Mouse (Mus musculus): Measurements from ENCODE around the gene Klf16. TPM values are rescaled to one million over a fixed set of nuclear protein-coding genes. Genes with fewer than 3 reads are reported as not detected.

Klf16 gene
- 6.8 and 7.9 TPM in 2 replicates for polyA plus RNA-seq (2015; fragmentation: Nextera tagmentation; extraction: Ambion mirVana)

DNA sequence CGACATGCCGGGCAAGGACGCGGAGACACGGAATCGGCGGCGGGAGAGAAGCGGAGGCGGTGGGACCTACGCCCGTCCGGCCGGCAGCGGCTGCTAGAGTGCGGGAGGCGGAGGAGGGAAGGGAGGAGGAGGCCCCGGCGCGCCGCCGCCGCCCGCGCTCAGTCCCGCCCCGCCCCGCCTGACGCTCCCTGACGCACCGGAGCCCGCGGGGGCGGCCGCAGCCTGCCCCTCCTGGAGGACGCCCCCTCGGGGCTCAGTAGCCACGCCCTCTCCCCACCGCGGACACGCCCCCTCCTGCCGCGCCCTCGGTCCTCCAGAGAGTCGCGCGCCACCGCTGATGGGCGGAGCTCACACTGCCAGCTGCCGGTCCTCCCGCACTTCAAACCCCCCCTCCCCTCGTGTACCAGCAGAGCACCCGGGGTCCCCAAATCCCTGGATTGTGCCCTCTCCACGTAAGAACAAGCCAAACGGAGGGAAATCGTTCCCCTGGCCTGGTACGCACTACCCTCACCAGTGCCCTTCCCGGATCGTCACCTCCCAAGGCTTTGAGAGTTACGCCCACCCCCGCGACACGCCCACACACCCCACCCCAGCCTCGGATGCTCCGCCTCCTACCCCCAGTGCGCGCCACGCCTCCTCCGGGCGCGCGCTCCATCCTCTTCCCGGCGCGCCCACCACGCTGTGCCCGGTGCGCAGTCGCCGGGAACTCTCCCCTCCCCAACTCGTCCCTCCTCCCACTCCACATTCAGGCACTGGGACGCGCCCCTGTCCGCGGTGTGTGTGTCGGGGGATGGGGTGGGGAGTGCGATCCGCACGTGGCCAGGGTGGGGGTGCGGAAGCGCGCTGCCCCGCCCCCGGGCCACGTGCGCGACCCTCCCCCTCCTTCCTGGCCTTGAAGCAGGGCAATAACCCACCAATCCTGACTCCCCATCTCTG is at the start of gene Klf16:
Klf16 (minus strand) TSS at position 127 of the 936 bp plus-strand sequence.

DNA sequence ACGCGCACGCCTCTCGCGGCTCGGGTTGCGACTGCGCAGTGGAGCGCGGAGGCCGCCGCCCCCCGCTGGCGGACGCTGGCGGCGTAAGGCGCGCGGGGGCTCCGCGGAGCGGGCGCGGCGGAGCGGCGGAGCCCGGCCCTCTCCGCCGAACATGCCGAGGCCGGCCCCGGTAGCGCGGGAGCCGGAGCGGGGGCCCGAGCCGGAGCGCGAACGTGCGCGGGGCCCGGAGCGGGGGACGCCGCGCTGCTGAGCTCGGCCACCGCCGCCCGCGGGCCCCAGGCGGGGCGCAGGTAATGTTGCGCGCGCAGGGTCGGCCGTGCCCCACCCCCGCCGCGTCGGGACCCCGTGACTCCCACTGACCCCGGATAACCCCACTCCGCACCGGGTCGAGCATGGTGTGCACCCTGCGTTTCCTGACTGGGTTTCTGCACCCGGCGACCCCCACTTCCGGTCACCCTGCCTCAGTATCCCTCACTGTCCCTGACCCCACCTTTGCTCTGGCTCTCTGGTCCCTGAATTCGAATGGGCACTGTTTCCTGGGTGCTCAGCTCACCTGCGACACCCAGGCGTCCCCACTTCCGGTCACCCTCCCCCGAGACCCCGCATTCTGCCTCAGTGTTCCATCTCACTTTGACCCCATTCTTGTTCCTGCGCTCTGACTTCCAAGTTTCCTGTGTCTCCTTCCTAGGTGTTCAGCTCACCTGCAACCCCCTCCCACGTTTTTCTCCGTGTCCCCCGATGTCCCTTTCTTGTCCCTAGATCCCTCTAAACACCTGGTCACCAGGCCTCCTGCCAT is 45.7 kb upstream of the Klf16 start, which contains the start of gene Csnk1g2:
Csnk1g2 (plus strand) TSS at position 178 of the 796 bp plus-strand sequence.

DNA sequence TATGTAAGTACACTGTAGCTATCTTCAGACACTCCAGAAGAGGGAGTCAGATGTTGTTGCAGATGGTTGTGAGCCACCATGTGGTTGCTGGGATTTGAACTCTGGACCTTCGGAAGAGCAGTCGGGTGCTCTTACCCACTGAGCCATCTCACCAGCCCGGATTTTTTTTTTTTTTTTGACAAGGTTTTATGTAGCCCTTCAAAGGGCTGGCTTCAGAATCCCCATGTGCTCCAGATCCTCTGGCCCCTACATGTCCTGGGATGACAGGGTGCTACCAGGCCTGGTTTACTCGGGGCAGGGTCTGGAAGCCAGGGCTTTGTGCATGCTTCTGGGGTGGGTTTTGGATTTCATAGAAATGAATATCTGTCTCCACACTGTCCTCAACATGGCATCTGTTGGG is 28.6 kb upstream of the Klf16 start, which contains the start of gene Gm49322:
Gm49322 (plus strand) TSS at position 301 of the 400 bp plus-strand sequence.

DNA sequence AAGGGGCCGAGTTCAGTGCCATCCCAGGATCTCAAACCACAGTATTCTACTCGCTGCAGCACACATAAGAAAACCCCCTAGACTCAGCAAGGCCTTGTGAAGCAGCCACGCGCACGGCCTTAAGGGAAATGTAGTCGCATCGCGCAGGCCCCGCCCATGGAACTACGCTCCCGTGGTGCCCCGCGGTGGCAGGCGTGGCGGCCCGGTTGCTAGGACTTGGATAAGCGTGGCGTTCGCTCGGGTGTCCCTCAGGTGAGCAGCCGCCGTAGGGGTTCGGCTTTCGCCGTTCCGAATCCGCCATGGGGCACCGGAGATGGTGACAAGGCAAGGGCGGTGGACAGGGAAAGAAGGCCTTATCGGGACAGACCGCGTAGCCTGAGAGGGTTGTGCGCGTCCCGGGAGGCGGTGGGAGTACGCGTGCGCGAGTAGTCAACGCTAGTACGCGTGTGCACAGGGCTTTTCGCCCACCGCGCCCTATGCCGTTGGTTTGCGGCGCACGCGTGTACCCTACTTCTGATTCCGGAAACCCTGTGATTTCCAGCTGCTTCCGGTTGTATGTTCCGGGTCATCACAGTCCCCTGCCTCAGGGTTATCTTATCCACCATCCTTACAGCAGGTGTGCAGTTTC is 25.7 kb upstream of the Klf16 start, which contains the start of the genes Scamp4 and Adat3:
Scamp4 (plus strand) TSS at position 175 of the 628 bp plus-strand sequence.
Adat3 (plus strand) TSS at position 183 of the 628 bp plus-strand sequence.

DNA sequence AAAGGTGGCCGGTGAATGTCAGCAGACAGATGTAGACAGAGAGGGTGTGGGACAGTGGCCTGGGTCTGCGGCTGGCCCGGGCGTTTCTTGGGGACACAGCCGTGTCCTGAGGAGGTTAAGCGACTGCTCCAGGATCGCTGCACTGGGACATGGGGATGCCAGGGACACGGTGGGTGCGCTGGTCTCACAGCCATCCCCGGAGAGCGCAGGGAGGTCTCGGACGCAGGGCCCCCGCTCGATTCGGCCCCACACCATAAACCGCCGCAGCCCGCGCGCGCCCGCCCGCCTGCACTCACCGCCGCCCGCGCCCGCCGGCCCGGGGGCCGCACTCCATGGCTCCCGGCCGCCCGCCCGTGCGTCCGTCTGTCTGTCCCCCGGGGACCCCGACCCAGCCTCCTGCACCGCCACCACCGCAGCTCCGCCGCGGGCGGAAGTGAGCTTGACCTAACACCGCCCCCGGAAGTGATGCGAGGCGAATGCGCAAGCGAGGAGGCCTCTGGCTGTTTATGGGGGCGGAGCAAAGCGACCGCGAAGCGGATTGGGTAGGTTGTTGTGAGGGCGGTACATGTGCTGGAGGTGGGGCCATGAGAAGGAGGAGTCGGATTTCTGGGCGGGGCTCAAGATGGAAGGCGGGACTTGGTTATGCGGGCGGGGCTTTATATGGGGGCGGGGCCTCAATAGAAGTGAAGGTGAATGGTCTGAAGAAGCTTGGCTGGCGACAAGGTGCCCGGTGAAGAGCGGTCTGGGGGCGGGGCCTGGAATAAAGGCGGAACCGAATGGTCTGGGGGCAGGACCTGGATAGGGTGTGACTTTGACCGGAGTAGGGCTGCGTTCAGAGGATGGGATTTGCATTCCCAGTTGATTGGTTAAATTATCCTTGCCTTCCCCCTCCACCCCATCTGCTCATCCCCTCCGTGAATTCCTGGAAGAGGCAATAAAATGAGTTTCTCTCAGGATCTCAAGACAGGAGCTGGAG is 13.0 kb upstream of the Klf16 start, which contains the start of gene Abhd17a:
Abhd17a (minus strand) TSS at position 463 of the 976 bp plus-strand sequence.

DNA sequence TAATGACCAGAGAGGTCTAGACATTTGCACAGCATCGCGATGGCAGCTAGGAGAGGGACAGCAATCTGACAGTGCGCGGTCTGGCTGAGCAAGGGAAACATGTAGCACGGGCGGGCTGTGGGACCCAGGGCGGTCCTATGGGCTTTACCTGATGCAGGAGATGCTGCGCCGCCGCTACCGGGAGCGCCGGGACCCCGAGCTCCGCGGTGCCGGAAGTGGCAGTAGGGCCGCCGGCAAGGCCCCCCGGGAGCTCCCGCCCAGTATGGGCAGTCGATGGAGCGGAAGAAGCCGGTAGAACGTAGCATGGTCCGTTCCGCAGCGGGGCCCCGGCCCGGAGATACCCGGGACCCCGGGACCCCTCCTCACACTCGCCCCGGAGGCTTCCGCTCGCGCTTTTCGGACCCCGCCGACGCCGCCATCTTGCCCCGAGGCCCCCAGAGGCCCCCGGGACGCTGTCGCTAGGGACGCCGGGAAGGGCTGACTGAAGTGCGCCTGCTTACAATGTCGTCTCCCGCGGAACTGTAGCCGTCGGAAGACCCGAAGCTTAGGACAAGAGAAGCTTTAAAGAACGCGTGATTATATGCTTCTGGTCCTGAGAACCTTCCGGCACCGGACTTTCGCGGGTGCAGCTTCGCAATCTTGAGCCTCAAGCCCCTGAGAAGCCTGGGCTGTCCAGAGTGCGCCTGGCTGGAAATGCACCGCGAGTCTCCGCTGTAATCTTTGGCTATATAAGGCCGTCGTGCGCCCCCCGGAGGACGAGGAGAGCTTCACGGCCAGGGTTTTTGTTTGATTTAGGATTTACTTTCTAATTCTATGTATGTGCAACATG is 15.8 kb downstream of the Klf16 start, which contains the start of gene Rexo1:
Rexo1 (minus strand) TSS at position 445 of the 829 bp plus-strand sequence.

DNA sequence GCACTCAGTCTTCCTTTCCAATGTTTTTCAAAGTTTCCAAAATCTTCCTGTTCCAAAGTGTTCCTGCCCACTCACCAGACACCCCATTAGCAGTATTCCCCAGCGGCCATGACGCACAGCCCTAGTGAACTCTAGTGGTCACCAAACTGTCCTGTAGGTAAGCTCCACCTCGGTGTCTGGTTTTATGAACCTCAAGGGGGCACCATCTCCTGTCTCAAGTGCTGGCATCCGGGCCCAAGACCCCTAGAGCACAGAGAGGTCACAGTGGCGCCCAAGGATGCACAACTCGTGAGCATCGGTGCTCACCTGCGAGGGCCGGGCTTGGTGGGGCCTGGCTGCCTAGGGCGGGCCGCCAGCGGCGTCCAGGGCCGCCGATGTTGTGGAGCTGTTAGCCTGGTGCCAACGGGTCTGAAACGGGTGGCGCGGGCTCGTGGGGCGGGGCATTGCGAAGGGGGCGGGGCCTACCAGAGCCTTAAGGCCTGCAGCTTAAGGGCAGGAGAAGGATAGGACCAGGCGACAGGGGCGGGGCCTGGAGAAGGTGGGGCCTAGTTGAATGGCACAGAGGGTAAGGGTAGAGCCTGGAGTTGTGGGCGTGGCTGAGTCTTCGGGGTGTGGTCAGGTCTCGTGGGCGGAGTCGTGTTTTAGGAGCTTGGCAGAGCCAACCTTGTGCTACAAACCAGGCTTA is 38.3 kb downstream of the Klf16 start, which contains the start of gene Atp8b3:
Atp8b3 (minus strand) TSS at position 415 of the 685 bp plus-strand sequence.

Small RNA genes within 50 kb of the gene (microRNA-seq; reads per million reads assigned to microRNA genes)
- gene Mir6912: not detected

Other genes with a start within 250 kb of the Klf16 start
- 11.0 and 13.5 TPM in 2 replicates for gene Pcsk4, start 247.8 kb downstream of the Klf16 start, polyA plus RNA-seq (2015; fragmentation: Nextera tagmentation; extraction: Ambion mirVana)
- gene Reep6, start 247.4 kb downstream of the Klf16 start, polyA plus RNA-seq (2015; fragmentation: Nextera tagmentation; extraction: Ambion mirVana): 5.6 and 5.7 TPM in 2 replicates
- gene Adamtsl5, start 228.9 kb downstream of the Klf16 start, polyA plus RNA-seq (2015; fragmentation: Nextera tagmentation; extraction: Ambion mirVana): 3.5 and 4.6 TPM in 2 replicates
- 8.5 and 8.6 TPM in 2 replicates for gene Plk5, start 220.9 kb downstream of the Klf16 start, polyA plus RNA-seq (2015; fragmentation: Nextera tagmentation; extraction: Ambion mirVana)
- 13.1 and 15.0 TPM in 2 replicates for gene Mex3d, start 189.7 kb downstream of the Klf16 start, polyA plus RNA-seq (2015; fragmentation: Nextera tagmentation; extraction: Ambion mirVana)
- 161 and 183 TPM in 2 replicates for gene Mbd3, start 177.8 kb downstream of the Klf16 start, polyA plus RNA-seq (2015; fragmentation: Nextera tagmentation; extraction: Ambion mirVana)
- gene Uqcr11, start 170.5 kb downstream of the Klf16 start, polyA plus RNA-seq (2015; fragmentation: Nextera tagmentation; extraction: Ambion mirVana): 1,108 and 1,127 TPM in 2 replicates
- 28.8 and 32.2 TPM in 2 replicates for gene Tcf3, start 143.7 kb downstream of the Klf16 start, polyA plus RNA-seq (2015; fragmentation: Nextera tagmentation; extraction: Ambion mirVana)
- gene Onecut3, start 82.5 kb downstream of the Klf16 start, polyA plus RNA-seq (2015; fragmentation: Nextera tagmentation; extraction: Ambion mirVana): 0.34 and 0.56 TPM in 2 replicates
- 0.65 and 1.3 TPM in 2 replicates for gene Atp8b3, start 38.2 kb downstream of the Klf16 start, polyA plus RNA-seq (2015; fragmentation: Nextera tagmentation; extraction: Ambion mirVana)
- 23.8 and 28.1 TPM in 2 replicates for gene Rexo1, start 15.8 kb downstream of the Klf16 start, polyA plus RNA-seq (2015; fragmentation: Nextera tagmentation; extraction: Ambion mirVana)
- gene Abhd17a, start 13.0 kb upstream of the Klf16 start, polyA plus RNA-seq (2015; fragmentation: Nextera tagmentation; extraction: Ambion mirVana): 231 and 233 TPM in 2 replicates
- gene Scamp4, start 25.6 kb upstream of the Klf16 start, polyA plus RNA-seq (2015; fragmentation: Nextera tagmentation; extraction: Ambion mirVana): 73.3 and 73.4 TPM in 2 replicates
- gene Adat3, start 25.6 kb upstream of the Klf16 start, polyA plus RNA-seq (2015; fragmentation: Nextera tagmentation; extraction: Ambion mirVana): 3.3 and 5.1 TPM in 2 replicates
- gene Gm49322, start 28.7 kb upstream of the Klf16 start, polyA plus RNA-seq (2015; fragmentation: Nextera tagmentation; extraction: Ambion mirVana): 1.1 and 1.5 TPM in 2 replicates
- gene Csnk1g2, start 45.5 kb upstream of the Klf16 start, polyA plus RNA-seq (2015; fragmentation: Nextera tagmentation; extraction: Ambion mirVana): 97.4 and 99.0 TPM in 2 replicates
- gene Btbd2, start 79.8 kb upstream of the Klf16 start, polyA plus RNA-seq (2015; fragmentation: Nextera tagmentation; extraction: Ambion mirVana): 115 and 116 TPM in 2 replicates
- 39.0 and 43.5 TPM in 2 replicates for gene Mknk2, start 100.8 kb upstream of the Klf16 start, polyA plus RNA-seq (2015; fragmentation: Nextera tagmentation; extraction: Ambion mirVana)
- 38.3 and 41.4 TPM in 2 replicates for gene Mob3a, start 124.7 kb upstream of the Klf16 start, polyA plus RNA-seq (2015; fragmentation: Nextera tagmentation; extraction: Ambion mirVana)
- 42.0 and 58.3 TPM in 2 replicates for gene Izumo4, start 124.9 kb upstream of the Klf16 start, polyA plus RNA-seq (2015; fragmentation: Nextera tagmentation; extraction: Ambion mirVana)
- gene Ap3d1, start 164.9 kb upstream of the Klf16 start, polyA plus RNA-seq (2015; fragmentation: Nextera tagmentation; extraction: Ambion mirVana): 107 and 110 TPM in 2 replicates
- 11.0 and 15.3 TPM in 2 replicates for gene Dot1l, start 177.9 kb upstream of the Klf16 start, polyA plus RNA-seq (2015; fragmentation: Nextera tagmentation; extraction: Ambion mirVana)
- 44.2 and 49.1 TPM in 2 replicates for gene Sf3a2, start 220.9 kb upstream of the Klf16 start, polyA plus RNA-seq (2015; fragmentation: Nextera tagmentation; extraction: Ambion mirVana)
- gene Plekhj1, start 221.3 kb upstream of the Klf16 start, polyA plus RNA-seq (2015; fragmentation: Nextera tagmentation; extraction: Ambion mirVana): 108 and 123 TPM in 2 replicates
- 0.21 and 0.27 TPM in 2 replicates for gene Amh, start 227.9 kb upstream of the Klf16 start, polyA plus RNA-seq (2015; fragmentation: Nextera tagmentation; extraction: Ambion mirVana)
- 2.4 and 2.7 TPM in 2 replicates for gene Jsrp1, start 236.2 kb upstream of the Klf16 start, polyA plus RNA-seq (2015; fragmentation: Nextera tagmentation; extraction: Ambion mirVana)
- gene Oaz1, start 249.3 kb upstream of the Klf16 start, polyA plus RNA-seq (2015; fragmentation: Nextera tagmentation; extraction: Ambion mirVana): 1,152 and 1,281 TPM in 2 replicates

All from neural tube, postnatal 0 days (tissue).